Mouse (Mus musculus) T-helper 17 cell (primary cell): ENCODE results near the gene Pou5f1.
"Not testable (repeated sequence)": the region's sequence is repeated elsewhere in the genome, so short reads cannot be mapped to it uniquely, and the experiment has no call there.

Experiments
- in situ Hi-C, 2 experiments: fragments of 300-600 bp; cut with MboI, MseI; formaldehyde crosslinking; loops; 1 replicate in 1 of 2; 2 replicates in 1 of 2; pipeline ENCODE4 v1.15.1; 2025; ENCODE audit warnings: high pct_unique_total_duplicates in 2 of 2

The Pou5f1 gene

DNA sequence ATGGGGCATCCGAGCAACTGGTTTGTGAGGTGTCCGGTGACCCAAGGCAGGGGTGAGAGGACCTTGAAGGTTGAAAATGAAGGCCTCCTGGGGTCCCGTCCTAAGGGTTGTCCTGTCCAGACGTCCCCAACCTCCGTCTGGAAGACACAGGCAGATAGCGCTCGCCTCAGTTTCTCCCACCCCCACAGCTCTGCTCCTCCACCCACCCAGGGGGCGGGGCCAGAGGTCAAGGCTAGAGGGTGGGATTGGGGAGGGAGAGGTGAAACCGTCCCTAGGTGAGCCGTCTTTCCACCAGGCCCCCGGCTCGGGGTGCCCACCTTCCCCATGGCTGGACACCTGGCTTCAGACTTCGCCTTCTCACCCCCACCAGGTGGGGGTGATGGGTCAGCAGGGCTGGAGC, at the start of gene Pou5f1:
Gene Pou5f1, plus strand, starts transcription at position 243 of the 400 bp plus-strand sequence.
- in situ Hi-C loops: no loop called here

DNA sequence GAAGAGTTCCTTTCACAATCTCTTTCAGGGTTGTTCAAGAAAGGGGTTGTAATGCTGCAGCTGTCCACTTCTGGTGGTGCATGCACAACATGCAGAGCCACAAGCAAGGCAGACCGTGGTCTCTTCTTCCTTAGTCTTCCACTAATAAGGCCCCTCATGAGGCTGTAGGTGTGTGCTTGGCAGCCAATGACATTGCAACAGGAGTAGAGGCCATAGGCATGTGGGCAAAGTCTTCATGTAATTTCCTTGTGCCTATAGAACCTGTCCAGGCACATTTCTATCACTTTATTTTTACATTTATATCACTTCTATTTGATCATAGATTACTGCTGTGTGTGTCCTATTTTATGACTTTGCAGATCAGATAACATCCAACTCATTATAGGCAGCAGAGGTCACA, 47.6 kb upstream of the Pou5f1 start:
- in situ Hi-C loops: loop anchor here (5.0 to 10.0 kb wide), 3 partner anchors 36 to 1473 kb away; partner anchors contain the start of gene H2-Q6 (in 1 of the 2)

DNA sequence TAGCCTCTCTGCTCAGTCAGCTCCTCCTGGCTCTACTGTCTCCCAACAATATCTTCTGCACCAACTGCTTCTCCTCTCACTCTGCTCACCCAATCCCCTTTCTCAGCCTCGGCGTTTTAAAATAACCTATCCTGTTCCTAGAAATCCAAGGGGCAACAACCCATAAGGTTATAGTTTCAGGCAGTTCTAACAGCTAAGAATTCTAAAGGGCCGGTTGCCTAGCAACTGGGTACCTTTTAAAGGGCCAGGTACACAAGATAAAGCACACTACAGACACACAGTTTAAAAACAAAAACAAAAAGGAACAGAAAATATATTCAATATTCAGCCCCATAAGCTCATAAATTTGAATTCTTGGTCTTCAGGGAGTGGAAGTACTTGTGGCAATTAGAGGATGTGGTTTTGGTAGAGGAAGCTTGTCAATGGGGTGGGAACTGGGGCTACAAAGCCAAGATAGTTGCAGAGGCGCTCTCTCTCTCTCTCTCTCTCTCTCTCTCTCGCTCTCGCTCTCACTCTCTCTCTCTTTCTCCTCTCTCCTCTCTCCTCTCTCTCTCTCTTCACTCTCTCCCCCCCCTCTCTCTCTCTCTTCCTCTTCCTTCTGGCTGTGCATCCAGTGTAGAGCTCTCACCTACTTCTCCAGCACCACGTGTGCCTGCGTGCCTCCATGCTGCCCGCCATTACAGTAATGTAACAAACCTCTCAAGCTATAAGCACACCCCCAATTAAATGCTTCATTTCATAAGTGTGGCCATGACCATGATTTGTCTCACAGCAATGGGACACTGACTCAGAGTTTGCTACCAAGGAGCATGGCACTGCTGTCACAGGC, 45.1 kb upstream of the Pou5f1 start:
- in situ Hi-C loops: loop anchor here in 1 of 2 experiments (10.0 kb wide), 1 partner anchor 46 kb away; no protein-coding TSS in a partner anchor

GRCm38 (mm10) chr17:35465651-35466050, 40.2 kb upstream of the Pou5f1 start:
- in situ Hi-C loops: loop anchor here in 1 of 2 experiments (10.0 kb wide), 1 partner anchor 51 kb away; no protein-coding TSS in a partner anchor

- in situ Hi-C loops: loop anchor here in 1 of 2 experiments (10.0 kb wide), 1 partner anchor 54 kb away; no protein-coding TSS in a partner anchor
Measured at GRCm38 (mm10) chr17:35468936-35469335, 36.9 kb upstream of the Pou5f1 start.

DNA sequence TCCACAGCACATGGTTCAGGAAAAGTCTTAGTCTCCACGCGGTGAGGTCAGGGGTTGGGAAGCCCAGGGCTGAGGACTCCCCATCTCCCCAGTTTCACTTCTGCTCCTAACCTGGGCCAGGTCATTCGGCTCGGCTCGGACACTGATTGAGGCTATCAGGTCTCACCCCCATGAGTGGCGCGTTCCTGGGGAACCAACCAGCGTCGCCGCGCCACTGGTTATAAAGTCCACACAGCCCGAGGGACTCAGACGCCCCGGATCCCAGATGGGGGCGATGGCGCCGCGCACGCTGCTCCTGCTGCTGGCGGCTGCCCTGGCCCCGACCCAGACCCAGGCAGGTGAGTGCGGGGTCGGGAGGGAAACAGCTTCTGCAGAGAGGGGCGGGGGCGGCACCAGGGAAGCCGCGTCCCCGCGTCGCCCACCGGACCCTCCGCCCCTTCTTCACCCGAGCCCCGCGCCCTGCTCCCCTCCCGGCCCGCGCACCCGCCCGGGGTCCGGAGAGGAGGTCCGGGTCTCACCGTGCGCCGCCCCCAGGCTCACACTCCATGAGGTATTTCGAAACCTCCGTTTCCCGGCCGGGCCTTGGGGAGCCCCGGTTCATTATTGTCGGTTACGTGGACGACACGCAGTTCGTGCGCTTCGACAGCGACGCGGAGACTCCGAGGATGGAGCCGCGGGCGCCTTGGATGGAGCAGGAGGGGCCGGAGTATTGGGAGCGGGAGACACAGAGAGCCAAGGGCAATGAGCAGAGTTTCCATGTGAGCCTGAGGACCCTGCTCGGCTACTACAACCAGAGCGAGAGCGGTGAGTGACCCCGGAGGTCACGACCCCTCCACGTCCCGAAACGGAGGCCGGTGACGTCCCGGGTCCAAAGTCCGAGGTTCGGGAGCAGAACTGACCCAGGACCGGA, 35.7 kb upstream of the Pou5f1 start, which contains the start of gene H2-Q10:
Gene H2-Q10, plus strand, starts transcription at position 248 of the 910 bp plus-strand sequence.
- in situ Hi-C loops: loop anchor here (5.0 to 10.0 kb wide), 3 partner anchors 55 to 1473 kb away; no protein-coding TSS in a partner anchor

DNA sequence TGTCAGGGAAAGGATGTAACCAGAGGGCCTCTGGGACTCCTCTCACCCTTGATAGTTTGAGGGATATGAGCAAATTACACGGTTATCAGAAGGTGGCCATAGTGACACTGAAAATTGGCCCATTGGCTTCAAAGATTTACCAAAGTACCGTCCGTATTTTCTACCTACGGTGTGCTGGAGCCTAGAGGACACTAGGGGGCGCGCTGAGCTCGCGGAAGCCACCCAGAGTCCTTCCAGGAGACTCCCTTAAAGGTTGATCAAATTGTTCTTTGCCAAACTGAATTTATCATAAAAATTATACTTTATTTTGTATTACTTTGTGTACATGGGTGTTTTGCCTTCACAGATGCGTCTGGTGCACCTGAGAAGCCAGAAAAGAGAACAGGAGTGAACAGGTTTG, 21.8 kb upstream of the Pou5f1 start:
- in situ Hi-C loops: no loop called here

- in situ Hi-C loops: no loop called here
Measured at GRCm38 (mm10) chr17:35485702-35486101, 20.1 kb upstream of the Pou5f1 start.

DNA sequence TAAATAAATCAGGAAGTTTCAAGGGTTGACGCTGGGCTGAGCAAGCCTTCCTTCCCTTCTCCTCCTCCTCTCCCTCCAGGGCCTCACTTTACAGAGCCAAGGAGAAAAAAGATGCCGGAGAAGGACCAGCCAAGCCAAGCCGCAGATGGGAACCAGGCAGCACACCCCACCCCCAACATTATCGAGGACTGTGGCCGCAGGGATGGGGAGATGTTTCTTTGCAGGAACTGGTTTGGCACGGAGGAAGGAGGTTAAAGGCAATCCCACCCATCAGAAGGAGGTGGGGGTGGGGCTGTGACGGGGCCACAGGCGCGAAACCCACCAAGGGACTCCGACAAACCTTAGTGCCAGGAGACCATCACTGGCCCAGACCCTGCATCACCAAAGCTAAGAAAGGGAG, 19.1 kb upstream of the Pou5f1 start:
- in situ Hi-C loops: no loop called here

GRCm38 (mm10) chr17:35488041-35488440, 17.8 kb upstream of the Pou5f1 start:
- in situ Hi-C loops: no loop called here

GRCm38 (mm10) chr17:35490320-35490719, 15.5 kb upstream of the Pou5f1 start:
- in situ Hi-C loops: no loop called here

GRCm38 (mm10) chr17:35497124-35497523, 8.7 kb upstream of the Pou5f1 start:
- in situ Hi-C loops: no loop called here

DNA sequence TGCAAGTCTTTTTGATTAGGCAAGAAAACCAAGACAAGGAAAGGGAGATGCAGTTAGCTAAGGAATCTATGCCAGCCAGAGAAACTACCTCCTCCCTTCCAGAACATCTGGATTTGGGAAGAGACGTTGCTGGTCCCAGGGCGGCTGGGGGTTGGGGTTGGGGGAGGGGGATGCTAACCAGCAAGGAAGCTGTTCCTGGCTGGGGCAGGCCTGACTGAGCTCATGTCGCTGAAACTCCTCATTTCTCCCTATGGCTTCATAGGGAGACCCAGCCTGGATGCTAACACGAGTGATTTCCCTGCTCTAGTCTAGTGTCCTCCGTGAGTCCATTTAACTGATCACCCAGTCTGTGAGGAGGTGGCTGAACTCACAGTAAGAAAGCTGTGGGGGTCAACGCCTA, 3.6 kb upstream of the Pou5f1 start:
- in situ Hi-C loops: no loop called here

DNA sequence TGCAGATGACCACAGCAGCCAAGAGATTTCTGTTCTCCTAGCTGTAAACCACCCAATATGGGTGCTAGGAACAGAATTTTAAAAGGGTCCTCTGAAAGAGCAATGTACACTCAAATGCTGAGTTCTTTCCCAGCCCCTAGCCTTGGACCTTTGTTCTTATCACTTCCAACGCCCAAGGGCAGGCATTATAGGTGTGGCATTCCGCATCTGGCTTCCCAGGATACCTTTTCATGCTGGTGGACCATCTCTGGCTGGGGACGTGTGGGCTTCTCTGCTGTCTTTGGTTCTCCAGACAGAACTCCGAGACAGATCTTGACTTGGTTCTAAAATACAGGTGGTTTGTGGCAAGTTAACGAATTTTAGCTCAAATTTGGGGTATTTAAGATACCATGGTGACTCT, 3.1 kb upstream of the Pou5f1 start:
- in situ Hi-C loops: no loop called here

DNA sequence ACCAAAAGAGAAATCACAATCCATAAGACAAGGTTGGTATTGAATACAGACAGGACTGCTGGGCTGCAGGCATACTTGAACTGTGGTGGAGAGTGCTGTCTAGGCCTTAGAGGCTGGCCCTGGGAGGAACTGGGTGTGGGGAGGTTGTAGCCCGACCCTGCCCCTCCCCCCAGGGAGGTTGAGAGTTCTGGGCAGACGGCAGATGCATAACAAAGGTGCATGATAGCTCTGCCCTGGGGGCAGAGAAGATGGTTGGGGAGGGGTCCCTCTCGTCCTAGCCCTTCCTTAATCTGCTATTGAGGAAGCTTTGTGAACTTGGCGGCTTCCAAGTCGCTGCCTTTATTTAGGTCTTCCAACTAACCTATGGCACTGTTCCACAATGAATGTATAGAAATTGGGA, 2.0 kb upstream of the Pou5f1 start:
- in situ Hi-C loops: no loop called here

GRCm38 (mm10) chr17:35504628-35505481, 963 bp upstream of the Pou5f1 start:
- in situ Hi-C loops: no loop called here

GRCm38 (mm10) chr17:35506881-35507280, 1.1 kb downstream of the Pou5f1 start:
- in situ Hi-C loops: no loop called here

DNA sequence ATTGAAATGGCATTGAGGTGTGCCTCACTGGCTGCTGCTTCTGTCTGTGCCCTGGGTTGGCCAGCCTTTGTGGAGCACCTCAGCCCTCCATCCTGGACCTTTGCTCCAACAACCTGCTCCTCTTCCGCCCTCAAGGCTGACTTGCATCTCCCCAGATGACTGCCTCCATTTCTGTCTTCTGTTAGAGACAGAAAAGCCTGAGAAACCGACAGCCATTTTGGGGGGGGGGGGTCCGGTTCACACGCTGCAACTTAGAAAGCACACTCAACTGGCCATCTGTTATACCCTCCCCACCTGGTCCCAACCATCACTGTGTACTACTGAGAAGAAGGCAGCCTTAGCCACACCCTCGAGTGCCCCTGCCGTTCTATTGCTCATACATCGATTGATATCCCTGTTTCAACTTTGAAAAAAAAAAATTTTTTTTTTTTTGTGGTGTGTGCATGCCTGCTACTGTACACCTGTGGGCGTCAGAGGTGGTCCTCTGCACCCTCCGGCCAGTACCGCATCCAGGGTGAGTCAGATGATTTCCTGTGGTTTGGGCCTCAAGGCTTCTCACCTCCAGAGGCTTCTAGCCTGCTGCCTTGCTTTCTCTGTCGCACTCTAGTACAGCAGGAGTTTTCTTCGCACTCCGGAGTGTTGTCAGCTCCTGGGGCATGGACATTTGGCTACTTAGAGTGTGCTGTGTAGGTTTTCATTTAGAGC, 1.9 kb downstream of the Pou5f1 start:
- in situ Hi-C loops: no loop called here

DNA sequence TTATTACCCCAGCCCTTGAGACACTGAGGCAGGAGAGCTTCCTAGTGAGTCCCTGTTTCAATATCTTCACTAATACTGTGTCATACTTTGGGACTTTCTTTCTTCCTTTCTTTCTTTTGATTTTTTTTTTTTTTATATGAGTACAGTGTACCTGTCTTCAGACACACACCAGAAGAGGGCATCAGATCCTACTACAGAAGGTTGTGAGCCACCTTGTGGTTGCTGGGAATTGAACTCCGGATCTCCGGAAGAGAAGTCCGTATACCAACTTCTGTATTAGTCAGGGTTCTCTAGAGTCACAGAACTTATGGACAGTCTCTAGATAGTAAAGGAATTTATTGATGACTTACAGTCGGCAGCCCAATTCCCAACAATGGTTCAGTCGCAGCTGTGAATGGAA, 2.5 kb downstream of the Pou5f1 start:
- in situ Hi-C loops: not testable (repeated sequence)

DNA sequence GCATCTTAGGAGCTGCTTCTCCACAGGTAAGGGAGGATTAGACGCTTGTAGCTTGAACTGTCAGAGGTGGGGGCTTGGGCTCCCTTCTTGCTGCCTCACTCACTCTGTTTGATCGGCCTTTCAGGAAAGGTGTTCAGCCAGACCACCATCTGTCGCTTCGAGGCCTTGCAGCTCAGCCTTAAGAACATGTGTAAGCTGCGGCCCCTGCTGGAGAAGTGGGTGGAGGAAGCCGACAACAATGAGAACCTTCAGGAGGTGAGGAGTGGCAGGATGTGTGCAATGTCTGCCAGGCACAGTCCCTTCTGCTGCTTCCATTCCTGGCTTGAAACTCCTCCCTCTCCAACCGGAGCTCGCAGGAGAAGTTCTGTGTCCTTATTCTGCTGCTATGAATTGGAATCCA, 3.5 kb downstream of the Pou5f1 start:
- in situ Hi-C loops: no loop called here
